Mouse (Mus musculus): ENCODE measurements around the gene Dnm1l. TPM values are rescaled to one million over a fixed set of nuclear protein-coding genes. Genes with fewer than 3 reads are reported as not detected.

The Dnm1l gene
- polyA plus RNA-seq (2021; fragmentation: Nextera tagmentation) = 117 and 126 TPM in 2 replicates
- long read RNA-seq, experiment 1, transcript Dnm1l-206 (4 exons, 2,913 nt) = major isoform, 11 of 232 reads
- long read RNA-seq, experiment 1, partial matches to known transcripts = 19 of 232 reads
- long read RNA-seq, experiment 1, other reads (novel, unspliced or antisense) = 199 of 232 reads
- long read RNA-seq, experiment 2, partial matches to known transcripts = 119 of 168 reads
- long read RNA-seq, experiment 2, other reads (novel, unspliced or antisense) = 46 of 168 reads

GRCm38 (mm10) chr16:16358481-16359100, at the start of gene Dnm1l:
Gene Dnm1l, minus strand, starts transcription at chr16:16358959.

DNA sequence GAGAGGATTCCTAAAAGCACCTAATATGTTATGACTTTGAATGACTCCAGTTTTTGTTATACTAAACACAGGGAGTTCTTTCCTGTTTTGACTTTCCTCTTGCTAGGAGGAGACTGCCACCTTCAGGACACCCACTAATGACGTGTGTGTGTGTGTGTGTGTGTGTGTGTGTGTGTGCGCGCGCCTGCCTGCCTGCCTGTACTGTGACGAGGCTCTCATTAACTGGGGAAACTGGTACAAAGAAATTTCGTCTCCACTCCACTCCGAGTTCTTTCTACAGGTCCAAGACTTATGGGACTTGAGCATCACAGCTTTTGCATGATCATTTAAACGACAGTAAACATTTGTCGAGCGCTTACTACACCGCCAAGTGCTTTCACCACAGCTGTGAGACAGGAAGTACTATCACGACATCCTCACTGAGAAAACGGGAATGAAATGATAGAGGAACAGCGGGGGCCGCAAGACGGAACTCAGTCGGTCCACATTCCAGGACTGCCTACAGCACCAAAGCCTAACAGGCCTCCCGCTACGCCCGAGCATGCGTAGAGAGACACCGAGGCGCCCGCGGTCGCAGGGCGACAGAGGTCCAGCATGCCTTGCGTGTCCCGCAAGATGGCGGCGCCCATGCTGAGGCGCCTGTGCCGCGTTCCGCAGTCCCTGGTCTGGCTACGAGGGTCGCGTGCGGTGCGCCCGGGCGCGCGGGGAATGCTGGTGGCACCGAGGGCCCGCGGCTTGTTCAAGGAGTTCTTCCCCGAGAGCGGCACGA, 56.2 kb downstream of the Dnm1l start, which contains the start of gene Yars2:
Gene Yars2, plus strand, starts transcription at position 597 of the 769 bp plus-strand sequence.

Other genes with a start within 250 kb of the Dnm1l start
- 1.6 and 1.7 TPM in 2 replicates for gene Pkp2, start 145.6 kb downstream of the Dnm1l start, polyA plus RNA-seq (2021; fragmentation: Nextera tagmentation)
- gene Yars2, start 56.0 kb downstream of the Dnm1l start, polyA plus RNA-seq (2021; fragmentation: Nextera tagmentation) = 18.5 and 39.3 TPM in 2 replicates
- 3.2 and 3.8 TPM in 2 replicates for gene Fgd4, start 241.6 kb upstream of the Dnm1l start, polyA plus RNA-seq (2021; fragmentation: Nextera tagmentation)